Mouse (Mus musculus) liver, embryonic 16.5 days (tissue): ENCODE measurements around the gene Pex11g. TPM values are rescaled to one million over a fixed set of nuclear protein-coding genes. Genes with fewer than 3 reads are reported as not detected.

Source experiments
- ATAC-seq: fragments of 200-750 bp; cut with Nextera tagmentation; 2 replicates; pipeline ENCODE4 v1.8.0; 2017; ENCODE audit warnings: low read depth, mild to moderate bottlenecking, moderate number of reproducible peaks, moderate library complexity
- H3K27ac ChIP-seq: fragments of 300-500 bp; sonication (generic); 2 replicates; pipeline ENCODE4 v1.5.1; 2014; ENCODE audit warnings: mild to moderate bottlenecking, low read length
- H3K27me3 ChIP-seq: fragments of 300-500 bp; sonication (generic); 2 replicates; pipeline ENCODE4 v1.6.1; 2014; ENCODE audit warnings: low read depth, low read length, mixed read lengths; ENCODE audit not compliant: control insufficient read depth, insufficient read depth
- H3K36me3 ChIP-seq: fragments of 300-500 bp; sonication (generic); 2 replicates; pipeline ENCODE4 v1.6.1; 2014; ENCODE audit warnings: mild to moderate bottlenecking; ENCODE audit not compliant: control insufficient read depth, insufficient read depth
- H3K4me1 ChIP-seq: fragments of 300-500 bp; sonication (generic); 2 replicates; pipeline ENCODE4 v1.6.1; 2014; ENCODE audit warnings: low read depth, low read length, mixed read lengths; ENCODE audit not compliant: control insufficient read depth
- H3K4me2 ChIP-seq: fragments of 300-500 bp; sonication (generic); 2 replicates; pipeline ENCODE4 v1.6.1; 2014; ENCODE audit warnings: low read depth, low read length, mixed read lengths
- H3K4me3 ChIP-seq: fragments of 300-500 bp; sonication (generic); 2 replicates; pipeline ENCODE4 v1.5.1; 2014; ENCODE audit warnings: low read depth, mild to moderate bottlenecking, low read length
- H3K9ac ChIP-seq: fragments of 300-500 bp; sonication (generic); 2 replicates; pipeline ENCODE4 v1.6.1; 2014; ENCODE audit warnings: low read depth, low read length
- H3K9me3 ChIP-seq: fragments of 300-500 bp; sonication (generic); replicated peaks from 2 replicates; pipeline ENCODE4 v1.6.1; 2016; ENCODE audit warnings: low read length; ENCODE audit not compliant: control insufficient read depth
- WGBS: fragments of 180-500 bp; shearing (Covaris S2); extraction: QIAGEN DNeasy Blood & Tissue Kit; methylation state at CpG from one replicate; pipeline ENCODE4 v1.1.7; 2014; ENCODE audit not compliant: insufficient replicate concordance; 5-methylcytosine and 5-hydroxymethylcytosine counted together
- polyA plus RNA-seq: library from polyadenylated mRNA; unstranded; fragments of >200 nt; fragmentation: Nextera tagmentation; extraction: Ambion mirVana; gene quantifications from 2 replicates; pipeline ENCODE4 v1.2.1, GENCODE M21; 2015

Gene Pex11g
- polyA plus RNA-seq, 1 experiment from 2014 or later, result 8.5 TPM

DNA sequence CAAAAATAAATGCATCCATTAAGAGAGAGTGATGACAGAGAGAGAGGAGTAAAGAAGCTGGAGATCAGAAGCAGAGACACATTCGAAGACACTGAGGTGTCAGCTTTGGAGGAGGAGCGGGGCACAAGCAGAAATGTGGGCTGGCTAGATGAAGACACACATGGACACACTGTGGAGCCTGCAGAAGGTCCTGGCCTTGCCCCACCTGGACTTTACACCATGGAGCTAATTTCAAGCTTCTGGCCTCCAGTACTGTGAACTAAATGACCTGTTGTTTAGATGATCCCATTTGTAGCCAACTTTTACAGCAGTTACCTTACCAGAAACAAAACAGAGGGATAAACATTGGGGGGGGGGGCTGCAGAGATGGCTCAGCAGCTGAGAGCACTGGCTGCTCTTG is 4.2 kb downstream of the Pex11g start:
- no peak overlapping the region for H3K27ac ChIP-seq
- WGBS, result 66% methylated on average over 2 of the region's 2 CpGs
- H3K36me3 ChIP-seq, result no peaks in the 10 kb centered on the region
- no peaks in the 10 kb centered on the region for H3K27me3 ChIP-seq
- ATAC-seq, result no peak
- H3K4me3 ChIP-seq, result no peak overlapping the region
- H3K9me3 ChIP-seq, result no peaks in the 10 kb centered on the region
- no peak overlapping the region for H3K4me2 ChIP-seq
- H3K9ac ChIP-seq, result no peak overlapping the region
- H3K4me1 ChIP-seq, result peaks cover 9% of the 10 kb centered on the region

DNA sequence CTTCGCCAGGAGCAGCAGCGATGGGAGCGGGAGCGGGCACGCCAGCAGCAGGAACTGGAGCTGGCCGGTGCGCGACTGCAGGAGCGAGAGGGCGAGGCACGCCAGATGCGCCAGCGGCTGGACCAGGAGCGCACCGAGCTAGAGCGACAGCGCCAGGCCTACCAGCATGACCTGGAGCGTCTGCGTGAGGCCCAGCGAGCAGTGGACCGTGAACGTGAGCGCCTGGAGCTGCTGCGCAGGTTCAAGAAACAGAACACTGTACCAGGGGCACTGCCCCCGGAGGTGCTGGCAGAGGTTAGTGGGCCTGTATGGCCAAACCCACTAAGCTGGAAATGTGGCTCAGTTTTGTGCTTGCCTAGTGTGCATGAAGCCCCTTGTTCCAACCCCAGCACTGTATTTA is 15.5 kb downstream of the Pex11g start:
- H3K27ac ChIP-seq, result no peak overlapping the region
- H3K9me3 ChIP-seq, result no peaks in the 10 kb centered on the region
- H3K9ac ChIP-seq, result no peak overlapping the region
- ATAC-seq, result no peak
- H3K27me3 ChIP-seq, result no peaks in the 10 kb centered on the region
- H3K4me2 ChIP-seq, result no peak overlapping the region
- no peak overlapping the region for H3K4me3 ChIP-seq
- 92% methylated on average over 25 of the region's 25 CpGs for WGBS
- H3K4me1 ChIP-seq, result no peaks in the 10 kb centered on the region
- H3K36me3 ChIP-seq, result peaks cover 32% of the 10 kb centered on the region

DNA sequence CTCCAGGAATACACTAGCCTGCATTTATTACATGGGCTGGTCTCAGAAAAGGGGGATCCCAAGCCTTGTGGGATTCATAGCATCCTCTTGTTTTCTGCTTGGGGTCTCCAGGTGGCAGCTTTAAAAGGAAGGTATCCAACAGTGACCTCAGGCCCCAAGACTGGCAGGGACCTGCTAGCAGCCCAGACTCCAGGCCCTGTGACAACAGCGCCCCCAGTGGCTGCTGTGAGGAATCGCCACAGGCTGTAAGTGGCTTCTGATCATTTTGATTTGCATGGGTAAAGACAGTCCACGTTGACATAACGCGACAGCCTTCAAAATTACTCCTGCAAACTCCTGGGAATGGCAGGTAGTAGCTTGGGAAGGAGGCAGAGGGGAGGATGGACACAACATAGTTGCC is 16.8 kb downstream of the Pex11g start:
- Histone ChIP-seq H3K4me1 (no peaks in the 10 kb centered on the region), H3K27me3 (no peaks in the 10 kb centered on the region), H3K4me3 (no peak overlapping the region), H3K9ac (no peak overlapping the region), H3K36me3 (peaks cover 35% of the 10 kb centered on the region), H3K9me3 (no peaks in the 10 kb centered on the region), H3K4me2 (no peak overlapping the region), H3K27ac (no peak overlapping the region)
- no peak for ATAC-seq
- 26% methylated on average over 5 of the region's 5 CpGs for WGBS

DNA sequence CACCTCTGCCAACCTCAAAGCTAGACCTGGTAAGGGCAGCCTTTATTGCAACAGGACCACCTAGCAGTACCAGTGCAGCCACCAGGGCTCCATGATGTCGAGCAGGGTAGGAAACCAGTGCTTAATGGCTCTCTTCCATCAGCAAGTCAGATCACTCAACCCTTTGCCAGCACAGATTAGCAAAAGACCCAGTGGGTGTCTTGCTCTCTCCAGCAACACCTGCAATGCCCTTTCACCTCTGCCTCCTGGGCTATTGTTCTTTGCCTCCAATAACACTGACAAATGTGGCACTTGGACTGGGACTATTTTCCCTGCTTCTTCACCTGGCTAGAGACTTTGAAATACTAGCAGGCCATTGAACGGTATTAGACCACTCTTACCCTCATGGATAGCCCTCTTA is 18.3 kb downstream of the Pex11g start:
- Histone ChIP-seq H3K4me3 (no peak overlapping the region), H3K27me3 (no peaks in the 10 kb centered on the region), H3K4me2 (no peak overlapping the region), H3K9ac (no peak overlapping the region), H3K9me3 (no peaks in the 10 kb centered on the region), H3K36me3 (peaks cover 35% of the 10 kb centered on the region), H3K27ac (no peak overlapping the region), H3K4me1 (no peaks in the 10 kb centered on the region)
- no peak for ATAC-seq
- WGBS, result 82% methylated on average over 2 of the region's 2 CpGs

DNA sequence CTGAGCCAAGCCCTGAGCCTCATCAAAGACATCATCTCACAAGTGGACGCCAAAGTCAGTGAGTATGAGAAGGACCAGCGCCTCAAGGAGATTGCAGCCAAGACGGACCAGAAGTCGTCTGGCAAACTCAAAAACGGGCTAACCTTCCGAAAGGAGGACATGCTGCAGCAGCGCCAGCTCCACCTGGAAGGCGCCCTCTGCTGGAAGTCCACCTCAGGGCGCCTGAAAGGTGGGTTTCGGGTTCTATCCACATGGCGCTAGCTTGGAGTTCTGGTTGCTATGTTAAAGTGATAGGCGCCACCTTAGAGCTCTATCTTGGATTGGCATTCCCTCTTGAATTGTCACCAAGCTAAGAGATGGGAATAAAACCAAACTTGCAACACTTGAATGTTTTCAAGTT is 28.0 kb downstream of the Pex11g start:
- 71% methylated on average over 12 of the region's 12 CpGs for WGBS
- Histone ChIP-seq H3K27ac (no peak overlapping the region), H3K4me2 (no peak overlapping the region), H3K27me3 (no peaks in the 10 kb centered on the region), H3K9me3 (no peaks in the 10 kb centered on the region), H3K4me3 (no peak overlapping the region), H3K9ac (no peak overlapping the region), H3K36me3 (peaks cover 19% of the 10 kb centered on the region), H3K4me1 (no peaks in the 10 kb centered on the region; the same call in 1 of the 2 replicates)
- no peak for ATAC-seq

DNA sequence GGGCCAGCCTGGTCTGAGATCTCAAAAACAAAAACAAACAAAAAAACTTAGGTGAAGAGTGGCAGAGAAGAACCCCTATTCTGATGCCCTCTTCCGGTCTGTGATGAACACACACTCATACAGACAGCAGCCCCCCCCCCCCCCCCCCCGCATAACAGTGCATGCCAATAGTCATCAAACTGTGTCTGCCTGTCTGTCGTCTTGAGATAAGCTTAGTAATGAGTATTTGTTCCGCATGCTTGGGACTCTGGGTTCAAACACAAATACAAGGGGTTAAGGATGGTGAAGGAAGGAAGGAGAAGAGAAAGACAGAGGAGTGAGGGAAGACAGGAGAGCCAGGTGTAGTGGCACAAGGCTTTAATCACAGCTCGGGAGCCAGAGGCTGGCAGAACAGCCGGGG is 31.0 kb downstream of the Pex11g start:
- 43% methylated on average over 6 of the region's 6 CpGs for WGBS
- Histone ChIP-seq H3K4me1 (no peaks in the 10 kb centered on the region; the same call in 1 of the 2 replicates), H3K4me2 (no peak overlapping the region), H3K4me3 (no peak overlapping the region), H3K9ac (no peak overlapping the region), H3K27ac (no peak overlapping the region), H3K27me3 (no peaks in the 10 kb centered on the region), H3K9me3 (no peaks in the 10 kb centered on the region), H3K36me3 (peaks cover 23% of the 10 kb centered on the region)
- ATAC-seq, result no peak; the same call in 1 of the 2 replicates

DNA sequence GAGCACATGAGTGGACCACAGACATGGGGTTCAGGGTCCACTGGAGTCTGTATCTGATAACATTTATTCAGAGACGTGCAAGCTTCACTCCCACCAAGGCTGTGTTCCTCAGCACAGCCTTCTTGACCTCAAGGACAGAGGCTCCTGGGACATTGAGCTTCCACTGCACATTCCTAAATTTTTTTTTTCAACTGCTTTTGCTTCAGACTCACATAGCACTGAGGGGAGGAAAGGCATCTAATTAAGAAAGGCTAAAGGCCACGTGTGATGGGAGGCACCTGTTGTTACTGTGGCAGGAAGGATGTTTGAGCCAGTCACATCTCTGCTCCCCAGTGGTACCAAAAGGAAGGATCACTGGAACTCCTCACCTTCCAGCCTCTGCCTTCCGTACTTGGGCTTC is 36.4 kb downstream of the Pex11g start:
- Histone ChIP-seq H3K4me1 (no peaks in the 10 kb centered on the region), H3K9ac (no peak overlapping the region), H3K36me3 (peaks cover 10% of the 10 kb centered on the region; the same call in 1 of the 2 replicates), H3K4me2 (no peak overlapping the region), H3K9me3 (no peaks in the 10 kb centered on the region), H3K4me3 (no peak overlapping the region), H3K27me3 (no peaks in the 10 kb centered on the region), H3K27ac (no peak overlapping the region)
- WGBS, result 70% methylated on average over 3 of the region's 3 CpGs
- no peak for ATAC-seq

DNA sequence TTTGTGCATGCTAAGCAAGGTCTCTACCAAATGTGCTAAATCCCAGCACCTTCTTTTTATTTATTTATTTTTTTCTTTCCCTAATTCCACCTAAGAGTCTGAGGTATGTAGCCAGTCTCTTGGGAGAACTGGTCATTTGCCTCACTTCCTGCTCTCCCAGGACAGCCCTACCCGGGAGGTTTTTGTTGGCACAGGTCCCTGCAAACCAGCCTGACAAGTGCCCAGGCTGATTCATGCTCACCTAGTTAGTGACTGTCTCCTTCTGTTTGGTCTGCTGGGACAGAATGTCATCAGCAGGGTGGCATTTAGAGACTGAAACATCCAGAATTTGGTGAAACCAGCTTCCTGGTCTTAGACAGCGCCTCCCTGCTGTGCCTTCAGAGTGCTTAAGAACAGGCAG is 37.5 kb downstream of the Pex11g start:
- 65% methylated on average over 2 of the region's 2 CpGs for WGBS
- H3K36me3 ChIP-seq, result peaks cover 8% of the 10 kb centered on the region; the same call in 1 of the 2 replicates

DNA sequence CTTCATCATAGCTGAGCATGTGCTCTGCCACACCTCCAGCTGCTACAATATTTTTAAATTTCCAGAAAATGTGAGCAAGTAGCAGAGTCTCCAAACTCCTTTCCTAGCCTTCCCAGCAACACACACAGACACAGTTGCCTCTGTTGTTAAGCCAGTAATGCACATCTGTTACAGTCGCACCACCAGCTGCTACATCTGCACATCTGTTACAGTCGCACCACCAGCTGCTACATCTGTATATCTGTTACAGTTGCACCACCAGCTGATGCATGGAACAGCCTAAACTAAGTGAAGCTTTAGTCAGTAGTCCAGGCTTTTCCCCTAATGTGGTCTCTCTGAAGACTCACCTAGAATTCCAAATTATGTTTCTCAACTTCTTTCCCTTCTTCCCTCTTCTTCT is 39.1 kb downstream of the Pex11g start:
- no peak overlapping the region for H3K4me3 ChIP-seq
- no peak overlapping the region for H3K4me2 ChIP-seq
- ATAC-seq, result no peak
- no peak overlapping the region for H3K9ac ChIP-seq
- no peak overlapping the region for H3K27ac ChIP-seq
- no peaks in the 10 kb centered on the region for H3K9me3 ChIP-seq
- no peaks in the 10 kb centered on the region for H3K27me3 ChIP-seq
- H3K36me3 ChIP-seq, result peaks cover 6% of the 10 kb centered on the region; the same call in 1 of the 2 replicates
- H3K4me1 ChIP-seq, result no peaks in the 10 kb centered on the region
- WGBS, result 73% methylated on average over 2 of the region's 2 CpGs

More for the DNA sequence above, 37.5 kb downstream of the Pex11g start:
- Histone ChIP-seq H3K4me2 (no peak overlapping the region), H3K4me3 (no peak overlapping the region), H3K27me3 (no peaks in the 10 kb centered on the region), H3K9ac (no peak overlapping the region), H3K4me1 (no peaks in the 10 kb centered on the region), H3K9me3 (no peaks in the 10 kb centered on the region), H3K27ac (no peak overlapping the region)
- no peak for ATAC-seq
